Mouse (Mus musculus) heart, embryonic 16.5 days (tissue): ENCODE measurements at regions not wholly inside any gene's neighbourhood (a gene's known extent, or its start where the extent isn't known, plus 50 kb on each side); places are given as distances from the start of the nearest gene placed in this dataset.

Source experiments
- ATAC-seq: fragments of 200-750 bp; cut with Nextera tagmentation; replicated peaks from 2 replicates; pipeline ENCODE4 v1.8.0; 2017; ENCODE audit warnings: moderate number of reproducible peaks; ENCODE audit not compliant: insufficient read depth, low FRiP score; ENCODE audit errors: extremely low read depth
- H3K27ac ChIP-seq: fragments of 300-500 bp; sonication (generic); 2 replicates; pipeline ENCODE4 v1.5.1; 2014; ENCODE audit warnings: mild to moderate bottlenecking, low read length, control low read depth, moderate library complexity
- H3K27me3 ChIP-seq: fragments of 300-500 bp; sonication (generic); 2 replicates; pipeline ENCODE4 v1.6.1; 2014; ENCODE audit warnings: low read length, mixed read lengths; ENCODE audit not compliant: control insufficient read depth, insufficient read depth
- H3K36me3 ChIP-seq: fragments of 300-500 bp; sonication (generic); 2 replicates; pipeline ENCODE4 v1.6.1; 2014; ENCODE audit not compliant: control insufficient read depth, insufficient read depth
- H3K4me1 ChIP-seq: fragments of 300-500 bp; sonication (generic); 2 replicates; pipeline ENCODE4 v1.6.1; 2014; ENCODE audit warnings: low read length, mixed read lengths; ENCODE audit not compliant: control insufficient read depth, insufficient read depth
- H3K4me2 ChIP-seq: fragments of 300-500 bp; sonication (generic); 2 replicates; pipeline ENCODE4 v1.6.1; 2014; ENCODE audit warnings: low read depth, mild to moderate bottlenecking, control low read depth, low read length
- H3K4me3 ChIP-seq: fragments of 300-500 bp; sonication (generic); 2 replicates; pipeline ENCODE4 v1.5.1; 2014; ENCODE audit warnings: mild to moderate bottlenecking, control low read depth, low read length
- H3K9ac ChIP-seq: fragments of 300-500 bp; sonication (generic); 2 replicates; pipeline ENCODE4 v1.6.1; 2014; ENCODE audit warnings: low read length, control low read depth
- H3K9me3 ChIP-seq: fragments of 300-500 bp; sonication (generic); replicated peaks from 2 replicates; pipeline ENCODE4 v1.6.1; 2016; ENCODE audit warnings: low read length; ENCODE audit not compliant: control insufficient read depth
- WGBS: fragments of 180-500 bp; shearing (Covaris S2); extraction: QIAGEN DNeasy Blood & Tissue Kit; methylation state at CpG from one replicate; pipeline ENCODE4 v1.1.7; 2014; 5-methylcytosine and 5-hydroxymethylcytosine counted together

DNA sequence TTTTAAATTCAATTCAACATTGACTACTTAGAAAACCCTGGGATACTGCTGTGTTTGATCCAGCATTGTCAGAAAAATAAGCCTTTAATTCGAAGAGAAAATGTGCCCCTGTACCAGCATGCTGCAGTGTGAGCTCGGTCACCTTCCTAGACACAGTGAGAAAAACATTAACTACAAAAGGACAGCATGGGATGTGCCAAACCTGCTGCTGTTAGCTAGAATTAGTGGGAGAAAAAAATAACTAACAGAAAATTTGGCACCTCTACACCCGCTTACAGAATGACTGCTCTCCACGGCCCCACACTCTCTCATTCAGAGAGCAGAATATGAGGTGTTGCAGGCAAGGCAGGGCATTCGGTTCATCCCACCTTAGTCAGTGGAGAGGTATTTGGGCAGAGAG lies 531.9 kb upstream of the Hs6st1 start:
- H3K9ac ChIP-seq, result no peak overlapping the region
- no peak for ATAC-seq
- WGBS, result 80% methylated on average over 5 of the region's 5 CpGs
- H3K4me2 ChIP-seq, result no peak overlapping the region
- H3K4me3 ChIP-seq, result no peak overlapping the region
- H3K27ac ChIP-seq, result no peak overlapping the region
- H3K4me1 ChIP-seq, result no peaks in the 10 kb centered on the region
- no peaks in the 10 kb centered on the region for H3K36me3 ChIP-seq
- peaks cover 2% of the 10 kb centered on the region; the same call in 1 of the 2 replicates for H3K9me3 ChIP-seq
- H3K27me3 ChIP-seq, result no peaks in the 10 kb centered on the region

DNA sequence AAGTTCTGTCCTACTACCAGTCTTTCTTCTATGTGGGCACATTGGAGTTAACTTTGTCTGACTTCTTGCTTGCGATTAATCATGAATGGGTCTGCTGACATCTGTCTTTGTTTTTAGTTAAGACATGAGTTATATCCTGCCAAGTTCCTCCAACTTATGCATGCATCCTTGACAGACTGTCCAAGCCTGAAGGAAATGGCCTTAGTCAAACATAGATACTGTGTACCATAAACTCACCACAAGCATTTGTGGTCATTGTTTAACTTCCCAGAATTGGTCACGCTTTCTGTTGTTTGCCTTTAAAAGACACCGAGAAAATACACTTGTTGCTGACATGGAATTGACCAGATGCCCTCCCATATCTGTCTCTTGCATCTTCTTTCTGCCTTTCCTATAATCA lies 519.4 kb upstream of the Hs6st1 start:
- H3K27ac ChIP-seq, result no peak overlapping the region
- H3K4me3 ChIP-seq, result no peak overlapping the region
- no peaks in the 10 kb centered on the region for H3K4me1 ChIP-seq
- no peak overlapping the region for H3K4me2 ChIP-seq
- H3K36me3 ChIP-seq, result no peaks in the 10 kb centered on the region
- no peaks in the 10 kb centered on the region for H3K9me3 ChIP-seq
- ATAC-seq, result no peak
- H3K27me3 ChIP-seq, result no peaks in the 10 kb centered on the region
- WGBS, result 62% methylated on average over 3 of the region's 3 CpGs
- H3K9ac ChIP-seq, result no peak overlapping the region

DNA sequence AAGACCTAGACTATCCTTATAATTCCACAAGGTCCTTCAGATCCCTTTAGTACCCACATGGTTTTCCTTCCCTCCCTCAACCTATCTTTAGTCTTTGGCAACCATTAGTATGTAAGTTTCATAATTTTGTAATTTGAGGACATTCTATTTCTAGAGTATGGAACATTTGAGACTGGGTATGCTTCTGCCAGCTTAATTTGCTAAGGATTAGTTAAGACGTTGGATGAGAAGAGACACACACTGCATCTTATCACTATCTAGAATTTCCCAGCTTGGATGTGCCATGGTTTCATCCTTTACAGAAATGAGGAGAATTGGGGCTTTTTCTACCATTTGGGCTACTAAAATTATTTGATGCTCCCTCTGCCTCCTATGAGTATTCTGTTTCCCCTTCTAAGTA lies 516.7 kb upstream of the Hs6st1 start:
- Histone ChIP-seq H3K4me1 (no peaks in the 10 kb centered on the region), H3K36me3 (no peaks in the 10 kb centered on the region), H3K4me2 (no peak overlapping the region), H3K27me3 (no peaks in the 10 kb centered on the region), H3K9me3 (no peaks in the 10 kb centered on the region), H3K9ac (no peak overlapping the region), H3K27ac (no peak overlapping the region), H3K4me3 (no peak overlapping the region)
- 73% methylated on average over 1 of the region's 1 CpGs for WGBS
- ATAC-seq, result no peak

DNA sequence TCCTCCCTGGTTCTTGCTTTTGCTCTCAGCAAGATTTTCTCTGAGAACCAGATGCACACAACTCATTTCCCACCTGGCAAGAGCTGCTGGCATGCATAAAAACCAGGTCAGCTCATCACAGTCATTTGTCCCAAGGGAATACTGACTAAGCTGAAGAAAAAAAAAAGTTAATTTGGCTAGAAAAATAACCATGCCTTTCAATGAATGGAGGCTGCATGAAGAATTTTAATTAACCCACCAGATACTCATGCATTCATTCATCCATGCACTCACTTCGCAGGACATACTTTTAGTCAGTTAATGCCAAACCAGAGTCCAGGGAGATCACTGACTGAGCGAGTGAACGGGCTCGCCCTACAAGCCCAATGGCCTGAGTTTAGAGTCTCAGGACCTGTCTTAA lies 505.4 kb upstream of the Hs6st1 start:
- no peak overlapping the region for H3K4me2 ChIP-seq
- H3K4me3 ChIP-seq, result no peak overlapping the region
- peaks cover 4% of the 10 kb centered on the region for H3K9me3 ChIP-seq
- H3K27me3 ChIP-seq, result no peaks in the 10 kb centered on the region
- no peaks in the 10 kb centered on the region for H3K36me3 ChIP-seq
- H3K9ac ChIP-seq, result no peak overlapping the region
- no peak overlapping the region for H3K27ac ChIP-seq
- ATAC-seq, result no peak
- WGBS, result 90% methylated on average over 4 of the region's 4 CpGs
- H3K4me1 ChIP-seq, result no peaks in the 10 kb centered on the region

GRCm38 (mm10) chr1:35575203-35575602 lies 493.0 kb upstream of the Hs6st1 start:
- 76% methylated on average over 1 of the region's 1 CpGs for WGBS
- no peak overlapping the region for H3K4me3 ChIP-seq
- no peaks in the 10 kb centered on the region for H3K4me1 ChIP-seq
- H3K9me3 ChIP-seq, result no peaks in the 10 kb centered on the region
- H3K4me2 ChIP-seq, result no peak overlapping the region
- no peak overlapping the region for H3K27ac ChIP-seq
- H3K9ac ChIP-seq, result no peak overlapping the region
- ATAC-seq, result no peak
- no peaks in the 10 kb centered on the region for H3K27me3 ChIP-seq
- no peaks in the 10 kb centered on the region for H3K36me3 ChIP-seq

- Histone ChIP-seq H3K4me3 (no peak overlapping the region), H3K36me3 (no peaks in the 10 kb centered on the region), H3K9ac (no peak overlapping the region), H3K4me1 (no peaks in the 10 kb centered on the region), H3K4me2 (no peak overlapping the region), H3K27me3 (no peaks in the 10 kb centered on the region), H3K27ac (no peak overlapping the region), H3K9me3 (no peaks in the 10 kb centered on the region)
- ATAC-seq, result no peak
- 62% methylated on average over 3 of the region's 3 CpGs for WGBS
Measured at GRCm38 (mm10) chr1:35579392-35579791, 488.8 kb upstream of the Hs6st1 start.

DNA sequence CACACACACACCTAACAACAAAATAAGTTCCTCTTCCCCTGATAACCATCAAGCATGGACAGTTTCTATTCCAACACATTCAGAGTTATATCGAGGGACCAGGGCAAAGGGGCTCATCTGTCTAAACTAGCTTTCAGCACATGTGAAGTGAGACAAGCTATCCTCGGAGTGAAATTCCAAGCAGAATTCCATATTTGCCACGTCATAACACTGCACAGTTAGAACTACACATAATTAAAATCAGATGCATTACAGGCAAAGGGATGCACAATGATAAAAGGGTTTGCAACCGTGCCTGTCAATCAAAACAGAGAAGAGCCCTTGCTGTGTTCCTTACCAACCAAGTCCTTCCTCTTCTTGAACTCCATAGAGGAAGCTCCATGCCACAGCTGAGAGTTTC lies 488.2 kb upstream of the Hs6st1 start:
- no peaks in the 10 kb centered on the region for H3K27me3 ChIP-seq
- no peaks in the 10 kb centered on the region for H3K9me3 ChIP-seq
- no peak overlapping the region for H3K4me2 ChIP-seq
- no peak overlapping the region for H3K4me3 ChIP-seq
- H3K4me1 ChIP-seq, result no peaks in the 10 kb centered on the region
- no peak for ATAC-seq
- no peak overlapping the region for H3K27ac ChIP-seq
- H3K36me3 ChIP-seq, result no peaks in the 10 kb centered on the region
- 37% methylated on average over 4 of the region's 4 CpGs for WGBS
- no peak overlapping the region for H3K9ac ChIP-seq

DNA sequence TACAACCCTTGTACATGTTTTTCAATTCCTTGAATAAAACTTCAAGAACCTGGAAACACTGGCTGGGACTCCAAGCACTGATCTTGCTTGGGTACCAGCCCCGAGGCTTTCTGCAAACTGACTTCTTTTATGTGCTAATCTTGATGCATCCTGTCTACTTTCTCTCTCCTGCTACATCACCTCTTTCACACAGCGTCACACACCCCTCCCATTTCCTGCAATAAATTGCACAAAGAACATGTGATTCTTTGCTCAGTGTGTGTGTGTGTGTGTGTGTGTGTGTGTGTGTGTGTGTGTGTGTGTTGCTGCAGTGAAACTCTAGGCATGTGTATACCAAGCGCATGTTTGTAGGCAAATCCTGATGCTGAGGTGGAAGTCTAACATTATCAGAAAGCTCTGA lies 487.7 kb upstream of the Hs6st1 start:
- Histone ChIP-seq H3K9ac (no peak overlapping the region), H3K4me2 (no peak overlapping the region), H3K4me1 (no peaks in the 10 kb centered on the region), H3K9me3 (no peaks in the 10 kb centered on the region), H3K27me3 (no peaks in the 10 kb centered on the region), H3K36me3 (no peaks in the 10 kb centered on the region), H3K27ac (no peak overlapping the region), H3K4me3 (no peak overlapping the region)
- no peak for ATAC-seq
- 55% methylated on average over 3 of the region's 3 CpGs for WGBS

- H3K4me2 ChIP-seq, result no peak overlapping the region
- no peaks in the 10 kb centered on the region for H3K9me3 ChIP-seq
- 63% methylated on average over 2 of the region's 2 CpGs for WGBS
- H3K27me3 ChIP-seq, result no peaks in the 10 kb centered on the region
- no peaks in the 10 kb centered on the region for H3K36me3 ChIP-seq
- H3K4me1 ChIP-seq, result 0 out of 2 replicates have a peak, but pooled peaks cover 2% of the 10 kb centered on the region
- H3K27ac ChIP-seq, result no peak overlapping the region
- H3K9ac ChIP-seq, result no peak overlapping the region
- no peak for ATAC-seq
- H3K4me3 ChIP-seq, result no peak overlapping the region
Measured at GRCm38 (mm10) chr1:35587900-35588299, 480.3 kb upstream of the Hs6st1 start.

DNA sequence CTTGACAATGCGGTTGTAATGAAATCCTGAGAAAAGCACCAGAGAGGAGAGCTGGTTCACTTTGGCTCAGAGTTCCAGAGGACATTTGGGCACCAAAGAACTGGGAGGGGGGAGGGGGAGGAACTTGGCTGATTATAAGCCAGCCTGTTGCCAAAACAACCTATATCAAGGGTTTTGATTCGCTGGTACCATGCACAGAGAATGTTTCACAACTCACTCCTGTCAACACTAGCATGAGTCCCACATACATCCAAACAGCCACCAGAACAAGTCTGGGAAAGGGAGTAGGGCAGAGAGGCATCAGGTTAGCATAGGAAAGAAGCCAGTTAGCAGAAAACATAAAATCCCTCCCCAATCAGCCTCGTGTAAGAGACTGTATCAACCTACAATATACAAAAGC lies 479.3 kb upstream of the Hs6st1 start:
- Histone ChIP-seq H3K4me2 (no peak overlapping the region), H3K27ac (no peak overlapping the region), H3K4me3 (no peak overlapping the region), H3K4me1 (0 out of 2 replicates have a peak, but pooled peaks cover 2% of the 10 kb centered on the region), H3K27me3 (no peaks in the 10 kb centered on the region), H3K9me3 (no peaks in the 10 kb centered on the region), H3K36me3 (no peaks in the 10 kb centered on the region), H3K9ac (no peak overlapping the region)
- 49% methylated on average over 3 of the region's 3 CpGs for WGBS
- no peak for ATAC-seq
